Mouse (Mus musculus) lung, postnatal 0 days (tissue): ENCODE data around the gene Arl4a. TPM values are rescaled to one million over a fixed set of nuclear protein-coding genes. Genes with fewer than 3 reads are reported as not detected.
A peak's percentile ranks its signal among the peaks of the same experiment; 100 is the strongest.

Experiments
- ATAC-seq: fragments of 200-750 bp; cut with Nextera tagmentation; 2 replicates; pipeline ENCODE4 v1.8.0; 2017; ENCODE audit warnings: moderate library complexity
- DNase-seq: peaks from one replicate; pipeline ENCODE4 v3.0.0-alpha.2; 2016; ENCODE audit warnings: low spot score
- H3K27ac ChIP-seq: fragments of 300-500 bp; sonication (generic); 2 replicates; pipeline ENCODE4 v1.5.1; 2014; ENCODE audit warnings: antibody characterized with exemption, mild to moderate bottlenecking, low read length, mixed read lengths
- H3K27me3 ChIP-seq: fragments of 300-500 bp; sonication (generic); replicated peaks from 2 replicates; pipeline ENCODE4 v1.6.1; 2014; ENCODE audit warnings: low read length, mixed read lengths; ENCODE audit not compliant: insufficient read depth
- H3K36me3 ChIP-seq: fragments of 300-500 bp; sonication (generic); 2 replicates; pipeline ENCODE4 v1.6.1; 2014; ENCODE audit warnings: low read length, mixed read lengths; ENCODE audit not compliant: insufficient read depth
- H3K4me1 ChIP-seq: fragments of 300-500 bp; sonication (generic); 2 replicates; pipeline ENCODE4 v1.6.1; 2014; ENCODE audit warnings: antibody characterized with exemption, low read depth, low read length, mixed read lengths; ENCODE audit not compliant: insufficient read depth
- H3K4me2 ChIP-seq: fragments of 300-500 bp; sonication (generic); replicated peaks from 2 replicates; pipeline ENCODE4 v1.6.1; 2014; ENCODE audit warnings: low read depth, mild to moderate bottlenecking, low read length, moderate library complexity, mixed read lengths
- H3K4me3 ChIP-seq: fragments of 300-500 bp; sonication (generic); 2 replicates; pipeline ENCODE4 v1.5.1; 2014; ENCODE audit warnings: low read depth, low read length
- H3K9ac ChIP-seq: fragments of 300-500 bp; sonication (generic); replicated peaks from 2 replicates; pipeline ENCODE4 v1.6.1; 2014; ENCODE audit warnings: low read depth, mild to moderate bottlenecking
- H3K9me3 ChIP-seq: fragments of 300-500 bp; sonication (generic); 2 replicates; pipeline ENCODE4 v1.6.1; 2016; ENCODE audit warnings: low read length, mixed read lengths
- CTCF ChIP-seq: IDR thresholded peaks from 2 replicates; pipeline ENCODE4 v1.5.1; 2016; ENCODE audit warnings: antibody characterized with exemption, mild to moderate bottlenecking
- EP300 ChIP-seq: IDR thresholded peaks from 2 replicates; pipeline ENCODE4 v1.6.1; 2016; ENCODE audit warnings: antibody characterized with exemption, mild to moderate bottlenecking, control low read depth
- WGBS: fragments of 180-500 bp; shearing (Covaris S2); extraction: QIAGEN DNeasy Blood & Tissue Kit; methylation state at CpG from one replicate; pipeline ENCODE4 v1.1.7; 2014; 5-methylcytosine and 5-hydroxymethylcytosine counted together
- polyA plus RNA-seq: library from polyadenylated mRNA; unstranded; fragments of >200 nt; fragmentation: Nextera tagmentation; extraction: Ambion mirVana; gene quantifications from 2 replicates; pipeline ENCODE4 v1.2.1, GENCODE M21; 2015

Gene Arl4a
- polyA plus RNA-seq, 1 experiment from 2014 or later = 48.7 TPM

DNA sequence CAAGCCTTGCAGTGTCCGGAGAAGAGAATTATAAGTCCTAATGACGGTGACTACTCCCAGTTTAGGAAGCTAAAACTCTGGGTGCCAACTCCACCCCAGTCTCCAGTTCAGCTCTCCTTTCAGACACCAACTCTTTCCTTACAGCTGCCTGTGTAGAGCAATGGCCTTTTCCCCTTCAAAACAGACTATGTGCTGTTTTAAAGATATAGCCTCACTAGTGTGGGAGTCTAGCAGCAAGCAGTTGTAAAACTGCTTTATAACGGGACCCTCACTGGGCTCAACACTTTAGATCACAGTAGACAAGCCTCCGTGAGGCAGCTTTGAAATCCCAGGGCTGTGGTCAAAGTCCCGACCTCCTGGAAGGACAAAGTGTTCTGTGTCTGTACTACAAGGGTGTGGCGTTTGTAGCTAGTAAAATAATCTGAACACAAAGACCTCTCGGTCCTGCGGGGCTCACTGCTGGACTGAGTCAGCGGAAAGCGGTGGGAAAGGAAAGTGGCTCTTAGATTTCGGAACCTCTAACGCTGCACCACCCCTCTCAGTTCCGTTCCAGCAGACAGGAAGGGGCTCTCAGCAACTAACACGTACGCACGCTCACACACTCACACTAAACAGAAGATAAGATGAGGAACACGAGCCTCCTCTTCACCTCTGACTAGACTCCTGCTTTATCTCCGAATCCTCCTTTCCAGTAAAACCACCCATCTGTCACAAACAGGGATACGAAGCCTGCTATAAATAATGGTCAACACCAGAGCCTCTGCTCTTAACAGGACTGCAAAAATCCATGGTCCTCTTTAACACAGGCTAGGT lies 21.0 kb downstream of the Arl4a start:
- peak; percentile 89 for DNase-seq
- Histone ChIP-seq H3K9ac (peak overlapping the region; percentile 23; the same call in 1 of the 2 replicates), H3K9me3 (no peaks in the 10 kb centered on the region), H3K36me3 (no peaks in the 10 kb centered on the region), H3K4me3 (peak overlapping the region; percentile 38), H3K27me3 (no peaks in the 10 kb centered on the region), H3K27ac (peak overlapping the region; percentile 76), H3K4me2 (peak overlapping the region; percentile 59), H3K4me1 (no peaks in the 10 kb centered on the region)
- ATAC-seq = peak; percentile 96
- TF ChIP-seq CTCF (no peak), EP300 (peak; percentile 97)
- WGBS = 10% methylated on average over 19 of the region's 19 CpGs

- no peak overlapping the region for H3K4me2 ChIP-seq
- peak overlapping the region; percentile 76 for H3K27ac ChIP-seq
These were observed 21.8 kb downstream of the Arl4a start for GRCm38 (mm10) chr12:40016068-40016467.

GRCm38 (mm10) chr12:40009866-40010265 lies 28.0 kb downstream of the Arl4a start:
- no peaks in the 10 kb centered on the region for H3K36me3 ChIP-seq
- no peaks in the 10 kb centered on the region for H3K4me1 ChIP-seq
- TF ChIP-seq CTCF = no peak
- no peak for TF ChIP-seq EP300
- DNase-seq = no peak
- H3K9ac ChIP-seq = no peak overlapping the region
- H3K4me2 ChIP-seq = no peak overlapping the region
- no peaks in the 10 kb centered on the region for H3K27me3 ChIP-seq
- no peak for ATAC-seq
- 45% methylated on average over 2 of the region's 2 CpGs for WGBS
- no peaks in the 10 kb centered on the region for H3K9me3 ChIP-seq
- no peak overlapping the region for H3K4me3 ChIP-seq
- no peak overlapping the region for H3K27ac ChIP-seq

More at GRCm38 (mm10) chr12:40016068-40016467, 21.8 kb downstream of the Arl4a start:
- no peak overlapping the region for H3K4me3 ChIP-seq
- H3K27me3 ChIP-seq = no peaks in the 10 kb centered on the region
- H3K9ac ChIP-seq = no peak overlapping the region
- H3K36me3 ChIP-seq = no peaks in the 10 kb centered on the region
- 68% methylated on average over 9 of the region's 9 CpGs for WGBS
- no peaks in the 10 kb centered on the region for H3K4me1 ChIP-seq
- TF ChIP-seq CTCF (no peak), EP300 (no peak)
- no peaks in the 10 kb centered on the region for H3K9me3 ChIP-seq
- DNase-seq = no peak
- no peak for ATAC-seq

DNA sequence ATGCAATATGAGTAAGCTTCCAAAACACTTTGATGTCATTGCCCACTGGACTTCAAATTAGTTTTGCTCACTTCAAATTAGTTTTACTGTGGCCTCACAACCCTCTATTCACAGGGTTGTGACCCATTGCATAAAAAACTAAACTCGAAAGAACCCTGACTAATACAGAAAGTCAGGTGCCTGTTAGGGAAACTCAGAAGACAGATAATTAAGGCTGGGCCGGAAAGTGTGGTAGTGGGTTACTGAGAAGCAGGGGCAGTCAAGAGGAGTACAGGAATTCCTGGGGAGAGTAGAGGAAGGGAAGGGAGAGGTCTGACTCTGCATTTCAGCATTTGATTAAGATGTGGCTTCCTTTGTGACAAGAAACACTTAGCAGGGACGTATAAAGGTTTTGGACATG lies 29.4 kb downstream of the Arl4a start:
- H3K4me3 ChIP-seq = no peak overlapping the region
- no peaks in the 10 kb centered on the region for H3K9me3 ChIP-seq
- H3K9ac ChIP-seq = no peak overlapping the region
- ATAC-seq (no peak), DNase-seq (no peak)
- H3K4me2 ChIP-seq = no peak overlapping the region
- H3K36me3 ChIP-seq = no peaks in the 10 kb centered on the region
- TF ChIP-seq EP300 = no peak
- no peak for TF ChIP-seq CTCF
- H3K4me1 ChIP-seq = no peaks in the 10 kb centered on the region
- 73% methylated on average over 3 of the region's 3 CpGs for WGBS
- H3K27me3 ChIP-seq = no peaks in the 10 kb centered on the region
- H3K27ac ChIP-seq = no peak overlapping the region

DNA sequence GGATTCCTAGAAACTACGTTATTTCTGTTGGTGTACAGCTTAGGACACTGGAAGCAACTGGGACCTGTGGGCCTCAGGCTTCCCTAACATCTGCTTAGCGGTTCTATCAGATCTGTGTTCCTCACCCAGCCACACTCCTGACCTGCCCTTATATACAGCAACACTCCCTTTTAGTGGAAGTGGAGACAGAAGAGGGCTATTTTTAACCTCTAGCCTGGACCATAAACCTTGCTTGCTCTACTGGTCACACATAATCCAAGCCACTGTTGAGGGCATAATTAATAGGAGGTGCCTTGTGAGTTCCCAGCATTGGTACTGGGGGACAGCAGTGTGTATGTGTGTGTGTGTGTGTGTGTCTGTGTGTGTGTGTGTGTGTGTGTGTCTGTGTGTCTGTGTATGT lies 33.1 kb downstream of the Arl4a start:
- 80% methylated on average over 2 of the region's 2 CpGs for whole genome bisulfite sequencing
- TF ChIP-seq CTCF = no peak
- TF ChIP-seq EP300 = no peak
- H3K9me3 ChIP-seq = no peaks in the 10 kb centered on the region
- H3K4me3 ChIP-seq = no peak overlapping the region
- H3K4me2 ChIP-seq = no peak overlapping the region
- no peaks in the 10 kb centered on the region for H3K4me1 ChIP-seq
- ATAC-seq = no peak
- no peak overlapping the region for H3K27ac ChIP-seq
- no peak overlapping the region for H3K9ac ChIP-seq
- no peaks in the 10 kb centered on the region for H3K36me3 ChIP-seq
- no peaks in the 10 kb centered on the region for H3K27me3 ChIP-seq
- DNase-seq = no peak

DNA sequence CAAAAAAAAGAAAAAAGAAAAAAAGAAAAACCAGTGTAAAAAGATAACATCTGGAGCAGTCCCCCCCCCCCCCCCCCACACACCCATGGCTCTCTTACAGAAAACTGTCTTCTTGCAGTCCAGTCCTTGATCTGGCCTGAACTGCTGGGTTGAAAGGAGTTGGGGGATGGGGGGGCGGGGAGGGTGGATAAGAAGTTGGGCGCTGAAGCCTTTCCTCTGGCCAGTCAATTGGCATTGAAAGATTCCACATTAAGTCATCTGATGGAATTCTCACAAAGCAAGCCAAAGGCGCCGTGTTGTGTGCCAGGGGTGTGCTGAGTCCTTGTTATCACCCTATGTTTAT lies 39.0 kb downstream of the Arl4a start:
- ATAC-seq = no peak
- peak overlapping the region; percentile 34 for H3K4me2 ChIP-seq
- H3K9ac ChIP-seq = no peak overlapping the region
- H3K4me3 ChIP-seq = no peak overlapping the region
- TF ChIP-seq CTCF (no peak), EP300 (no peak)
- no peaks in the 10 kb centered on the region for H3K4me1 ChIP-seq
- H3K27me3 ChIP-seq = no peaks in the 10 kb centered on the region
- DNase-seq = no peak
- H3K9me3 ChIP-seq = no peaks in the 10 kb centered on the region
- WGBS = 34% methylated on average over 4 of the region's 4 CpGs
- no peaks in the 10 kb centered on the region for H3K36me3 ChIP-seq
- no peak overlapping the region for H3K27ac ChIP-seq
